Mouse (Mus musculus) cerebellum, adult 18-20 months (tissue): ENCODE measurements around the gene Nup205.
"Not testable (repeated sequence)": the region's sequence is repeated elsewhere in the genome, so short reads cannot be mapped to it uniquely, and the experiment has no call there.

Source experiments
- DNase-seq, 2 experiments: peaks; one replicate each; pipeline ENCODE4 v3.0.0; 2021

Gene Nup205

GRCm38 (mm10) chr6:35176979-35177649, at the start of gene Nup205:
Gene Nup205 (plus strand): TSS chr6:35177421.
- DNase-seq, result peak; percentile 82 to 88

GRCm38 (mm10) chr6:35132806-35133205, 44.4 kb upstream of the Nup205 start:
- DNase-seq, result no peak

DNA sequence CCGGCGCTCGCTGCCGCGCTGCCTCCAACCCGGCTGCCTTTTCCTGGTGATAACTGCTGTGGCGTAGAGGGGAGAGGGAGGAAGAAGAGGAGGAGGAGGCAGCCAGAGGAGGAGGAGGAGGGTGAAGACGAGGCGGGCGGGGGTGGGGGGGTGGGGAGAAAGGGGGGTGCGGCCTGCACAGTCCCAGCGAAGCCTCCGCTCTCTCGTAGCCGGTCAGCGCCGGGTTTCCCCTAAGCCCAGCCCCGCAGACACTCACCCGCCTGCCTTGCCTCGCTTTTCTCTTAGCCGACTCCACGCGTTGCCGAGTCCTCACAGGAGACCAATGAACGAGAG, 44.0 kb upstream of the Nup205 start:
- no peak for DNase-seq

- peak; percentile 98 to 99 for DNase-seq
Observed at GRCm38 (mm10) chr6:35133579-35134488, 43.4 kb upstream of the Nup205 start, which contains the start of gene Cnot4. Gene Cnot4 (minus strand): TSS chr6:35133724.

GRCm38 (mm10) chr6:35134844-35135243, 42.4 kb upstream of the Nup205 start:
- no peak for DNase-seq

DNA sequence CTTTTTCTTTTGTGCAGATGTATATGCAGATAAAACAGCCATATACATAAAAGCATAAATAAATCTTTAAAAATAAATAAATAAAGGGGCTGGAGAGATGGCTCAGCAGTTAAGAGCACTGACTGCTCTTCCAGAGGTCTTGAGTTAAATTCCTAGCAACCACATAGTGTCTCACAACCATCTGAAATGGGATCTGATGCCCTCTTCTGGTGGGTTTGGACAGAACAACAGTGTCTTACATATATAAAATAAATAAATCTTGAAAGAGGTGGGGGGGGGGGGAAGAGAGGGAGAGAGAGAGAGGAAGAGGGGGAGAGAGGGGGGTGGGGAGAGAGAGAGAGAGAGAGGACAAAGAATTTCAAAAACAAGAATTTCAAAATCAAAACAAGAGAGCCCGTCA, 36.9 kb upstream of the Nup205 start:
- DNase-seq, result no peak

DNA sequence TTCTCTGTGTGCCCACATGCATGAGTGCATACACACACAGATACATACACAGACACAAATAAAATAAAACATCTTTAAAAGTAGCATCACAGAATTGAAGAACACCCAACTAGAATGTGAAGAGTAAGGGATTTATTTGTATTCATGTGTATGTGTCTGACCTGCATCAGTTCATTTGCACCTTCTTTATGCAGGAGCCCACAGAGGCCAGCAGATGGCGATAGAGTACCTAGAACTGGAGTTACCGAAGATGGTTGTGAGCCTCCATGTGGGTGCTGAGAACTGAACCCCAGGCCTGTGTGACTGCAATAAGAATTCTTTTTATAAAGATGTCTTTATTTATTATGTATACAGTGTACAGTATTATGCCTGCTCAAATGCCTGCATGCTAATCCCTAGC, 31.7 kb upstream of the Nup205 start:
- no peak for DNase-seq

- no peak for DNase-seq
Observed at GRCm38 (mm10) chr6:35147726-35148422, 29.3 kb upstream of the Nup205 start.

DNA sequence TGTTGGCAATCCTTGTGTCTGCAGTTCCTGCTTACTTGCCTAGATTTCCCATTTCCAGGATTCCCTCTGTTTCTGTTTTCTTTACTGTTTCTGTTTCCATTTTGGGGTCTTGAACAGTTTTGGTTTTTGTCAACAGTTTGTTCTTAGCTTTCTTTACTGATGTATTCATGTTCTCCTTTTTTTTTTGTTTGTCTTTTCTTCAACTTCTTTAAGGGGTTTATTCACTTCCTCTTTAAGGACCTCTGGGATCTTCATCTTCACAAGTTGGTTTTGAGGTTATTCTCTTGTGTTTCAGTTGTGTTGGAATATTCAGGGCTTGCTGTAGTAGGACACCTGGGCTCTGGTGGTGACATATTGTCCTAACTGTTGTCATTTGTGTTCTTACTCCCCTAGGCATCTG, 22.7 kb upstream of the Nup205 start:
- no peak for DNase-seq

GRCm38 (mm10) chr6:35169250-35169649, 8.0 kb upstream of the Nup205 start:
- DNase-seq, result no peak

DNA sequence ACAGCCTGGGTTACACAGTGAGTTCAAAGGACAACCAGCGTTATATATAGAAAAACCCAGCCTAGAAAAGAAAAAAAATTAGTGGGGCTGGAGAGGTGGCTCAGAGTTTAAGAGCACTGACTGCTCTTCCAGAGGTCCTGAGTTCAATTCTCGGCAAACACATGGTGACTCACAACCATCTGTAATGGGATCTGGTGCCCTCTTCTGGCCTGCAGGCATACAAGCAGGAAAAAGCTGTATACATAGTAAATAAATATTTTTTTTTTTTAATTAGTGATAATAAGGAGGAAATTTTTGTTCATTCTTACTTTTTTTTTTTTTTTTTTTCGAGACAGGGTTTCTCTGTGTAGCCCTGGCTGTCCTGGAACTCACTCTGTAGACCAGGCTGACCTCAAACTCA, 5.2 kb upstream of the Nup205 start:
- DNase-seq, result not testable (repeated sequence)

GRCm38 (mm10) chr6:35173181-35173580, 4.0 kb upstream of the Nup205 start:
- DNase-seq, result no peak

DNA sequence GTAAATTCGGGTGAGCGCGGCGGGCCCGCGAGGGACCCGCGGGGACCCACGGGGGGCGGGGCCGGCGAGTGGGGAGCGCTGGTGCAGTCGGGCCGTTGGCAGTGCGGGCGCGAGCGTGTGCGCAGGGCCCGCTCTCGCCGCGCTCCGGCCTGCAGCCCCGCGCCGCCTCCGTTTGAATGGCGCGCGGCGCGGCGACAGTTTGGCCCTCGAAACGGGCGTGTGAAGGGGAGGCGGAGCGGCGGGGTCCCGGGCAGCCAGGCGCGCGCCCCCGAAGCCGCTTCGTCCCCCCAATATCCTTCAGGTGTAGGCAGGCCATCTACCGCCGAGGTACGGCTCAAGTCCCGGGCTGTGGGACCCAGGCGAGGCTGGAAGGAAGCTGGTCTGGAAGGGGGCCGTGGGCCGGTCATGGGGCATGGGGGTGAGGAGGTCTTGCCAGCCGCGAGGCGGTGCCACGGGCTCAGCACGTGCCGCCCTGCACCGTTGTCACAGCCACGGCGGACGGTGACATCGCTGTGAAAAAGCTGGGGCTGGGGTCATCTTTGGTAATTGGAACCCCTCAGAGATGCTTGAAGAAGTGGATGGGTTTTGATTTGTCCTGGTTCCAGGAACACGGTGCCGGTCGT, 540 bp downstream of the Nup205 start:
- DNase-seq, result peak in 1 of 2 experiments; percentile 37

- not testable (repeated sequence) for DNase-seq
Observed at GRCm38 (mm10) chr6:35179299-35179698, 2.1 kb downstream of the Nup205 start.

- no peak for DNase-seq
Observed at GRCm38 (mm10) chr6:35184781-35185180, 7.6 kb downstream of the Nup205 start.

GRCm38 (mm10) chr6:35191198-35191597, 14.0 kb downstream of the Nup205 start:
- no peak for DNase-seq

DNA sequence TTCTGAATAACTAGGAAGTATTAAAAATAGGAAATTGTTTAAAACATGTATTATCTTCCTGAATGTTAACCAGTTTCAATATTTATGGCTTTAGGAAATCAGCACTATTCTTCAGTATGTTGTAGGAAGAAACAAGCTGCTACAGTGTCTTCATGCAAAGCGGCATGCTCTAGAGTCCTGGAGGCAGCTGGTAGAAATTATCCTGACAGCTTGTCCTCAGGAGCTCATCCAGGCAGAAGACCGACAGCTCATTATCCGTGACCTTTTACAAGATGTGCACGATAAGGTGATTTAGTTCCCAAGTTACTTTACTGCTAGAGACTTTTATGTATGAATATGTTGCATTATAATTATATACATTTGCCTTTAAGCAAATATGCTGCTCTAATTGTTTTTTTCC, 48.5 kb downstream of the Nup205 start:
- no peak for DNase-seq

DNA sequence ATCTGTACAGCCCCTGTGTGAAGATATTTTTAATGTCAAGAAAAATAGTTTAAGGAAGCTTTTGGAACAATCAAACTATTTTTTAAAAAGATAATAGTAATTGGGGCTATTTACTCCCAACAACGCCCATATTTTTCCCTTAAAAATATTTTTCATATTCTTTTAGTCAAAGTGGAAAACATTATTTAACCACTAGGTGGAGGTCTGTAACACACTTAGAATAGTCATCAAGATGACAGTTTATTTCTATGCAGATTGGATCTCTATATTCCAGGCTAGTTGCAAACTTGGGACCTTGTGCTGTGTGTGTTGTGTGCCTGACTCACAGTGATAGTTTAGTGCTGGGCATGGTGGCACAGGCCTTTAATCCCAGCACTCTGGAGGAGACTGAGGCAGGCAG, 52.2 kb downstream of the Nup205 start:
- DNase-seq, result no peak

DNA sequence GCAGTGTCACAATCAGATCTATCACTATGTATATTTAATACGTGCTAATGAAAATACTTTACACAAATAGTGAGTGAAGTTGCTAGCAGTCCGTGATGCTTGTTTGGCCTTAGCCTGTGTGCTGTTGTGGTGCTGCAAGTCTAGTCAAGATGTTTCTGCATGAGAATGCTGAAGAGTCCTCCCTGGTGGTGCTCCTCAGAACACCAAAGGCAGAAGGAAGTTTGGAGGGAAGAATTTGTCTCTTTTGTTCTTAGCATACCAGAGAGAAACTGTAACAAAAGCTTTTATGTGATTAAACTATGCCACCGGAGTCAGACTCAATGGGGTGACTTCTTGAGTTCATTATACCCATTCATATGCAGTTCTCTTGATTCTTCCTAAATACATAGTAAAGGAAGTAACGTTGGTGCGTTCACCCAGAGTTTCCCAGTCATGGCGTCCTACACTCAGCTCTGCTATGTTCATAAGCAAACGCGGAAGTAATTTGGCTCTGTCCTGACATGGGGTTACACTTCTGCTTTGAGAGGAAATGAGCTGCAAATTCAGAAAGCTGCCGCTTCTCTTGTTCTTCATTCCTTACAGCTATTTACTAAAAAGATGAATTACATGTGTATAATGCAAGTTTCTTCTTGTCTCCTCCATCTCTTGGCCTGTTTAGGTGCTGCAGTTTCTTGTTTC, 59.0 kb downstream of the Nup205 start:
- DNase-seq, result no peak

DNA sequence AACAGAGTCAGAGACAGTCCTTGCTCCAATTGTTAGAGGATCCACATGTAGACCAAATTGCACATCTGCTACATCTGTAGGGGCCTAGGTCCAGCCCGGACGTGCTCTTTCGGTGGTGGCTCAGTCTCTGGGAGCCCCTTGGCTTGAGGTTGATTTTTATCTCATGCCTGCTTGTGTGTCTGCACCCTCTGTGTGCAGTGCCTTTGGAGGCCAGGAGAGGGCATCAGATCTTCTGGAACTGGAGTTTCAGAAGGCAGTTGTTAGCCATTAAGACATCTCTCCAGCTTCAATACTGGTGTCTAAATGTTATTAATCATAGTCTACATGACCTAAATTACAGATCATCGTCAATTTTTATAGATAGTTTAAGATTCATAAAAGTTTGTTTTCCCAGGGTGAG, 66.0 kb downstream of the Nup205 start:
- DNase-seq, result no peak

DNA sequence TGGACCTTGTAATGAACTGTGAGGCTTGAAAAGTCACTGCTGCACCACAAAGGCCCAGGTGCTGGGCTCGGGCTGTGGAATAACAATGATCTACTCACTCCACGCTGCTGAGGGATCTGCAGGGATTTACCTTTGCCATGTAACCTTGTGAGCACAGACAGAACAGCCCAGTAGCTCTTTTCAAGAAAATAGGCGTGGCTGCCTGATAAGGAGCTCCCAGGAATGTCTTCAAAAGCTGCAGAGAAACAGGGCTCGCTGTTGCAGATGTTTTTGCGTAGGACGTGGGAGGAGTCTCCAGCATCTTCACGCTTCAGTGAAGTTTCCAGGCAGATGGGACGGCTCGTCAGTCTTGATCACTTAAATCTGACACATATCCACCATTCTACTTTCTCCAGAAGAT, 66.8 kb downstream of the Nup205 start:
- DNase-seq, result no peak

- peak in 1 of 2 experiments; percentile 10 for DNase-seq
Observed at GRCm38 (mm10) chr6:35245086-35245485, 67.9 kb downstream of the Nup205 start.
